Mouse (Mus musculus): ENCODE data around the gene Intu. TPM values are rescaled to one million over a fixed set of nuclear protein-coding genes. Genes with fewer than 3 reads are reported as not detected.

The Intu gene
- polyA plus RNA-seq, 1 experiment from 2014 or later = 1.0 TPM

GRCm38 (mm10) chr3:40738381-40738912, 207.4 kb downstream of the Intu start:
- H3K27me3 ChIP-seq (replicated peaks; ENCODE audit: control insufficient read depth, insufficient read depth, low read length) = no peaks in the 10 kb centered on the region
- H3K36me3 ChIP-seq (ENCODE audit: control insufficient read depth, insufficient read depth) = no peaks in the 10 kb centered on the region
- H3K9ac ChIP-seq (ENCODE audit: low read depth, low read length) = no peak overlapping the region
- no peak for TF ChIP-seq CTCF (IDR thresholded peaks at IDR 0.05; ENCODE audit: low read depth)
- no peaks in the 10 kb centered on the region for H3K9me3 ChIP-seq (ENCODE audit: control insufficient read depth)
- H3K4me2 ChIP-seq (replicated peaks; ENCODE audit: low read depth) = no peak overlapping the region
- H3K27ac ChIP-seq (ENCODE audit: low read depth, low read length) = no peak overlapping the region
- 59% methylated on average over 6 of the region's 6 CpGs for WGBS
- no peak for ATAC-seq
- H3K4me1 ChIP-seq (replicated peaks; ENCODE audit: control insufficient read depth, insufficient read depth, low read length) = no peaks in the 10 kb centered on the region
- no peak overlapping the region for H3K4me3 ChIP-seq (ENCODE audit: low read depth, low read length)

GRCm38 (mm10) chr3:40744024-40744835, 213.1 kb downstream of the Intu start, which contains the start of gene Hspa4l:
Gene Hspa4l, plus strand, starts transcription at chr3:40744495.
- no peaks in the 10 kb centered on the region for H3K27me3 ChIP-seq (replicated peaks; ENCODE audit: control insufficient read depth, insufficient read depth, low read length)
- no peak for TF ChIP-seq CTCF (IDR thresholded peaks at IDR 0.05; ENCODE audit: low read depth)
- H3K36me3 ChIP-seq (ENCODE audit: control insufficient read depth, insufficient read depth) = no peaks in the 10 kb centered on the region
- no peak within 1 kb of the TSS for H3K27ac ChIP-seq (ENCODE audit: low read depth, low read length)
- H3K4me1 ChIP-seq (replicated peaks; ENCODE audit: control insufficient read depth, insufficient read depth, low read length) = no peaks in the 10 kb centered on the region
- H3K9ac ChIP-seq (ENCODE audit: low read depth, low read length) = peak within 1 kb of the TSS; percentile 62
- ATAC-seq = no peak
- H3K9me3 ChIP-seq (ENCODE audit: control insufficient read depth) = no peaks in the 10 kb centered on the region
- 33% methylated on average over 16 of the region's 16 CpGs for WGBS
- peak within 1 kb of the TSS; percentile 98 for H3K4me2 ChIP-seq (replicated peaks; ENCODE audit: low read depth)
- H3K4me3 ChIP-seq (ENCODE audit: low read depth, low read length) = peak within 1 kb of the TSS; percentile 77

- H3K4me3 ChIP-seq (ENCODE audit: low read depth, low read length) = peak overlapping the region; percentile 77
- ATAC-seq = peak; percentile 95
- H3K36me3 ChIP-seq (ENCODE audit: control insufficient read depth, insufficient read depth) = no peaks in the 10 kb centered on the region
- no peaks in the 10 kb centered on the region for H3K4me1 ChIP-seq (replicated peaks; ENCODE audit: control insufficient read depth, insufficient read depth, low read length)
- H3K9me3 ChIP-seq (ENCODE audit: control insufficient read depth) = no peaks in the 10 kb centered on the region
- H3K4me2 ChIP-seq (replicated peaks; ENCODE audit: low read depth) = peak overlapping the region; percentile 98
- no peaks in the 10 kb centered on the region for H3K27me3 ChIP-seq (replicated peaks; ENCODE audit: control insufficient read depth, insufficient read depth, low read length)
- H3K27ac ChIP-seq (ENCODE audit: low read depth, low read length) = no peak overlapping the region
- WGBS = under 1% methylated on average over 62 of the region's 93 CpGs
- H3K9ac ChIP-seq (ENCODE audit: low read depth, low read length) = peak overlapping the region; percentile 62
- peak; percentile 15 for TF ChIP-seq CTCF (IDR thresholded peaks at IDR 0.05; ENCODE audit: low read depth)
Measured at GRCm38 (mm10) chr3:40744836-40745660, 214.0 kb downstream of the Intu start.

- Histone ChIP-seq H3K27me3 (replicated peaks; ENCODE audit: control insufficient read depth, insufficient read depth, low read length) (no peaks in the 10 kb centered on the region), H3K9ac (ENCODE audit: low read depth, low read length) (peak overlapping the region; percentile 62), H3K4me2 (replicated peaks; ENCODE audit: low read depth) (peak overlapping the region; percentile 98), H3K36me3 (ENCODE audit: control insufficient read depth, insufficient read depth) (no peaks in the 10 kb centered on the region), H3K4me3 (ENCODE audit: low read depth, low read length) (peak overlapping the region; percentile 77), H3K9me3 (ENCODE audit: control insufficient read depth) (no peaks in the 10 kb centered on the region), H3K4me1 (replicated peaks; ENCODE audit: control insufficient read depth, insufficient read depth, low read length) (no peaks in the 10 kb centered on the region), H3K27ac (ENCODE audit: low read depth, low read length) (no peak overlapping the region)
- 2% methylated on average over 37 of the region's 37 CpGs for WGBS
- no peak; the same call in 1 of the 2 replicates for TF ChIP-seq CTCF (IDR thresholded peaks at IDR 0.05; ENCODE audit: low read depth)
- peak; percentile 29 for ATAC-seq
Measured at GRCm38 (mm10) chr3:40745661-40746547, 214.8 kb downstream of the Intu start.

Small RNA genes lying within 50 kb of the gene (microRNA-seq; reads per million reads assigned to microRNA genes)
- not detected for gene Gm23810

Other genes starting within 250 kb of the Intu start
- gene Slc25a31, start 177.6 kb downstream of the Intu start, polyA plus RNA-seq (2015; fragmentation: Nextera tagmentation; extraction: Ambion mirVana) = not detected in 2 replicates
- 8.4 and 9.2 TPM in 2 replicates for gene Hspa4l, start 213.2 kb downstream of the Intu start, polyA plus RNA-seq (2015; fragmentation: Nextera tagmentation; extraction: Ambion mirVana)

All from intestine, postnatal 0 days (tissue).